Mouse (Mus musculus): ENCODE results near the gene Uri1. TPM values are rescaled to one million over a fixed set of nuclear protein-coding genes. Genes with fewer than 3 reads are reported as not detected.

Uri1 gene
- polyA plus RNA-seq, 1 experiment from 2014 or later, result 34.7 TPM

DNA sequence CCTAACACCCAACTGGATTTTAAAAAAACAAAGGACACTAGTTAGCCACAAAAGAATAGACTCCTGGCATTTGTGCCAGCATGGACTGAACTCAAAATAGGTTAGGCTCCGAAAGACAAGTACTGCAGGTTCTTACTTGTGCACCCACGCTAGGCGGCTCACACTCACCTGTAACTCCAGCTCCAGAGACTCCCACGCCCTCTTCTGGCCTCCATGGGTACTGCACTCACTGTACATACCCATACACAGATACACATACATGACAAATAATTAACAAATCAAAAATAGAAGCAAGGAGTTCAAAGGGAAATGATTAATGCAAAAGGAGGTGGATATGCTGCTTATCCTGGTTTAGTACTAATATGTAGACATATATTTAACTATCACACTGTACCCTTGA lies 100.4 kb downstream of the Uri1 start:
- H3K27ac ChIP-seq (ENCODE audit: low read depth, low read length), result no peak overlapping the region
- H3K4me1 ChIP-seq (replicated peaks; ENCODE audit: control insufficient read depth, insufficient read depth, low read length), result no peaks in the 10 kb centered on the region
- DNase-seq (ENCODE audit: low spot score) (no peak), ATAC-seq (ENCODE audit: low FRiP score) (no peak)
- H3K4me2 ChIP-seq (replicated peaks; ENCODE audit: low read depth, low read length), result no peak overlapping the region
- no peaks in the 10 kb centered on the region for H3K9me3 ChIP-seq (ENCODE audit: control insufficient read depth, low read length)
- no peak overlapping the region for H3K4me3 ChIP-seq (ENCODE audit: low read depth, low read length)
- no peaks in the 10 kb centered on the region for H3K27me3 ChIP-seq (ENCODE audit: control insufficient read depth, insufficient read depth, low read length)
- 71% methylated on average over 4 of the region's 4 CpGs for WGBS
- H3K9ac ChIP-seq (ENCODE audit: low read depth, low read length), result no peak overlapping the region
- H3K36me3 ChIP-seq (ENCODE audit: control insufficient read depth, insufficient read depth, low read length), result no peaks in the 10 kb centered on the region

DNA sequence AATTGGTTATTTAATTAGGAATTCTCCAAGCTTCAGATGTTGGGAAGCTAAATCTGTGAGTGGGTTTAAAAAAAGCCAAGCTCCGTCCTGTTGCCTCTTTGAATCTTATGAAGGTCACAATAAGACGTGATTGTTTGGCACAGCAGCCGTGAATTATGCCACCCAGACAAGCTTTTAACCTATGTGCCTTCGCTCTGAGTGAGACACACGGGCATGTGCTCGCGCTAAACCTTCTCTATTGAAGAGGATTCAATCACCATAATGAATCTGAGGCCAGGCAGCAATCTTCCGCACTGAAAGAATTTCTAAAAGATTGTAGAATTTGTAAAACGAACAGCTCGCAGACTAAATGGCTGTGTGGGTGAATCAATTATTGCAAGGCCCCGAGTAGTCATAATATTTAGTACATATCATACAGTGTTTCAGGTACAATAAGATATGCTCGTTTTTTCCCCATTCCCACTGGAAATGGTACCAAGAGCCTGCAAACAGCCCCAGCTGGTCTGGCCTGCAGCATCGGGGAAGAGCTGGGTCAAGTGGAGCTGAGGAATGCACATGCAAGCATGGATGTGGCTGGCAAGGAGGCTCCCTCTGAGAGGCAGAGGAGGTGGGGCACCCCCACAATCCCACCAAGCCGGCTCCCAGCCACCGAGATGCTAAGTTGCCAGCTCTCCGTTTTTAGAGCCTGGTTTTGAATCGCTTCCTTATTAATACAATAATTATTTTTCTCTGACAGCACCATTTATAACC lies 101.5 kb downstream of the Uri1 start:
- H3K9me3 ChIP-seq (ENCODE audit: control insufficient read depth, low read length), result no peaks in the 10 kb centered on the region
- 73% methylated on average over 17 of the region's 17 CpGs for WGBS
- H3K4me1 ChIP-seq (replicated peaks; ENCODE audit: control insufficient read depth, insufficient read depth, low read length), result no peaks in the 10 kb centered on the region
- no peak overlapping the region for H3K4me3 ChIP-seq (ENCODE audit: low read depth, low read length)
- H3K36me3 ChIP-seq (ENCODE audit: control insufficient read depth, insufficient read depth, low read length), result no peaks in the 10 kb centered on the region
- no peak for DNase-seq (ENCODE audit: low spot score)
- H3K9ac ChIP-seq (ENCODE audit: low read depth, low read length), result 0 out of 2 replicates have a peak overlapping the region, but pooled peaks have one; percentile 7
- ATAC-seq (ENCODE audit: low FRiP score), result no peak
- H3K27me3 ChIP-seq (ENCODE audit: control insufficient read depth, insufficient read depth, low read length), result no peaks in the 10 kb centered on the region
- H3K4me2 ChIP-seq (replicated peaks; ENCODE audit: low read depth, low read length), result no peak overlapping the region
- peak overlapping the region; percentile 17; the same call in 1 of the 2 replicates for H3K27ac ChIP-seq (ENCODE audit: low read depth, low read length)

DNA sequence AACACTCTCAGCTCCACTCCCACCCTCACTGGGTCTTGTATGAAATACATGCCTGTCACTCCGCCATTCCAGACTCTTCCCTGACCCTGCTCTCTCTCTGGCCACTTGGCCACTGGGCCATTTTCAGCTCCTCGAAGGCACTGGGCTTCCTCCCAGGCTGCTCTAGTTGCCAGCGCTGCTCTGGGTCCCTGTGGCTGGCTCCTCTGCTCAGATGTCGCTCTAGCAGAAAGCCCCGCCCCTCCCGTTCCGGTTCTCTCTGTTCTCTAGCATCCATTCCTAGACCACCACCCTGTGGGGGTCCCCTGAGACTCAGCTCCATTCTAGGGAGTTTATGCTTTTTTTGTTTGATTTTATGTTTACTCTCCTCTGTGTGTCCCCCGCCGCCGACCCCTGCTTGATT lies 104.4 kb downstream of the Uri1 start:
- no peaks in the 10 kb centered on the region; the same call in 1 of the 2 replicates for H3K4me1 ChIP-seq (replicated peaks; ENCODE audit: control insufficient read depth, insufficient read depth, low read length)
- H3K36me3 ChIP-seq (ENCODE audit: control insufficient read depth, insufficient read depth, low read length), result no peaks in the 10 kb centered on the region
- WGBS, result 59% methylated on average over 10 of the region's 10 CpGs
- no peak for ATAC-seq (ENCODE audit: low FRiP score)
- no peak overlapping the region for H3K4me3 ChIP-seq (ENCODE audit: low read depth, low read length)
- no peak overlapping the region for H3K4me2 ChIP-seq (replicated peaks; ENCODE audit: low read depth, low read length)
- DNase-seq (ENCODE audit: low spot score), result no peak
- no peak overlapping the region for H3K9ac ChIP-seq (ENCODE audit: low read depth, low read length)
- no peaks in the 10 kb centered on the region for H3K27me3 ChIP-seq (ENCODE audit: control insufficient read depth, insufficient read depth, low read length)
- no peak overlapping the region for H3K27ac ChIP-seq (ENCODE audit: low read depth, low read length)
- H3K9me3 ChIP-seq (ENCODE audit: control insufficient read depth, low read length), result no peaks in the 10 kb centered on the region

DNA sequence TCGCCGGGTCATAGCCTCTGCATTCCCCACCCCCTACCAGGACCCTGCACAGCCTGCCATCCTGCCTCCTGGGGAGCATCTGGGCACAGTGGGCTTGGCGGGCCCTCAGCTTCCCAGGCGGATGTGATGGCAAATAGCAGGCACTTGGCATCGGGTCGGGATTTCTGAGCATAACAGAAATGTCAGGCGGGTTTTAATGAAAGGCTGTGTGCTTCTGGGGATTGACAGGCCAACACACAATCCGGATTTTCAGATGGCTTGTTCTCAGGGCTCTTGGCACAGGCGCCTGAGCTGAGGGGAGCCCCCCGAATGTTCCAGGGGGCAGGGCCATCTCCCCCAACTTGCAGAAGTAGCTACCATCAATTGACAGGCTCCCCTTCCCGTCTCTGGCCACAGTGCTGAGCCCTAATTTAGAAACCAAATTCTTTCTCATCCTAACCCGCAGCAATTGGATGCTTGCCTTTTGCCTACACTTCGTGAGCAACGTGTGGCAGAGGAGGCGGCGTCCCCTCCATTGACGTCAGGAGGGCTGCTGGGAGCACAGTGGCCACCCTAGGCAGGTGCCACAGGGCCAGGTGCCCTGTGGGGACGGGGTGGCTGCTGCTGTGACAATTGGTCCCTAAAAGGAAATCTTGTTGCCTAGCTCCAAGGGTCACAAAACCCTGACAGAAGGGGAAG lies 106.5 kb downstream of the Uri1 start:
- no peaks in the 10 kb centered on the region for H3K36me3 ChIP-seq (ENCODE audit: control insufficient read depth, insufficient read depth, low read length)
- ATAC-seq (ENCODE audit: low FRiP score) (no peak), DNase-seq (ENCODE audit: low spot score) (no peak)
- no peak overlapping the region for H3K9ac ChIP-seq (ENCODE audit: low read depth, low read length)
- H3K4me2 ChIP-seq (replicated peaks; ENCODE audit: low read depth, low read length), result no peak overlapping the region
- WGBS, result 71% methylated on average over 18 of the region's 18 CpGs
- no peaks in the 10 kb centered on the region for H3K27me3 ChIP-seq (ENCODE audit: control insufficient read depth, insufficient read depth, low read length)
- H3K4me3 ChIP-seq (ENCODE audit: low read depth, low read length), result no peak overlapping the region
- no peaks in the 10 kb centered on the region; the same call in 1 of the 2 replicates for H3K4me1 ChIP-seq (replicated peaks; ENCODE audit: control insufficient read depth, insufficient read depth, low read length)
- H3K27ac ChIP-seq (ENCODE audit: low read depth, low read length), result no peak overlapping the region
- H3K9me3 ChIP-seq (ENCODE audit: control insufficient read depth, low read length), result no peaks in the 10 kb centered on the region

DNA sequence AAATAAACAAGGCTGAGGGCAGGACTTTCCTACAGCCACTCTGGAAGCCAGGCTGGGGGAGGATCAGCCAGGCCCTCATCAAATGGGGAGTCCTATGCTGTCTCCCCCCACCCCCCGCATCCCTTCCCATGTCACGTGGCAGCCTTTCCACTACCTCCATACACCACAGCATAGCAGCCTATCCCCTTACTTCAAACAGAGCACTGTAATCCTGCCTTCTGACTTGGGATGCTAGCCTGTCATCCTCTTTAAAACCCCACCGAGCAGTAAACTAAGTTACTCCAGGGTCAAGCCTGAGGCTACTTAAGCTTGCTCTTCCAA lies 111.6 kb downstream of the Uri1 start:
- H3K4me2 ChIP-seq (replicated peaks; ENCODE audit: low read depth, low read length), result no peak overlapping the region
- H3K4me3 ChIP-seq (ENCODE audit: low read depth, low read length), result no peak overlapping the region
- WGBS, result 55% methylated on average over 3 of the region's 3 CpGs
- DNase-seq (ENCODE audit: low spot score) (no peak), ATAC-seq (ENCODE audit: low FRiP score) (no peak)
- H3K27me3 ChIP-seq (ENCODE audit: control insufficient read depth, insufficient read depth, low read length), result no peaks in the 10 kb centered on the region
- no peak overlapping the region for H3K27ac ChIP-seq (ENCODE audit: low read depth, low read length)
- no peak overlapping the region for H3K9ac ChIP-seq (ENCODE audit: low read depth, low read length)
- no peaks in the 10 kb centered on the region for H3K36me3 ChIP-seq (ENCODE audit: control insufficient read depth, insufficient read depth, low read length)
- H3K4me1 ChIP-seq (replicated peaks; ENCODE audit: control insufficient read depth, insufficient read depth, low read length), result no peaks in the 10 kb centered on the region; the same call in none of the 2 replicates
- H3K9me3 ChIP-seq (ENCODE audit: control insufficient read depth, low read length), result no peaks in the 10 kb centered on the region

DNA sequence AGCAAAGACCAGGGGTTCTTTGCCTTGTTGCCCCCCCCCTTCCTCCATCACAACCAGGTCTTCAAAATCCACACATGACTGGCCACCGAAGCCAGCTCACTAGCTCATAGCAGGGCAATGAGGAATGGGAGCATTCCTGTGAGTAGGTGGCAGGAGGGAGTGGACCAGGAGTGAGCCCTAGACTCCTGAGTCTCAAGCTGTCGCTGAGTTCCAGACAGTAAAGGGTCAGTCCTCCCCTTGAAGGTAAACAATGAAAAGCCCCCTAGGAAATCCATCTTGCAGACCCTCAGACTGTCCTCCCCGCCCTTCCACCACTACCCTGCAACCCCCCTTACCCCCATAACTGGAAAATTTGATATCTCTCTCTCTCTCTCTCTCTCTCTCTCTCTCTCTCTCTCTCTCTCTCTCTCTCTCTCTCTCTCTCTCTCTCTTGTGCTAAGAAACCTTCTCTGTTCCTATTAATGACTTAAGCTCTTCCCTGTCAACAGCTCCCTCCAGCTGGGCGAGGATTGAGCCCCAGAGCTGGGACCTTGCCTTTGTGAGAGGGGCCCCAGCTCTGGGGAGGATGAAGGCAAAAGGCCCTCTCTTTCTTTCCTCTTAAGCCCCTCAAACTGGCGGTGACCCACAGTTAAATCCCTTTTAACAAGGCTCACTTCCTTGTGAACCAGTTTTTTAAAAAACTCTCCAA lies 112.1 kb downstream of the Uri1 start:
- 38% methylated on average over 5 of the region's 5 CpGs for WGBS
- no peak for ATAC-seq (ENCODE audit: low FRiP score)
- H3K27ac ChIP-seq (ENCODE audit: low read depth, low read length), result no peak overlapping the region
- H3K4me2 ChIP-seq (replicated peaks; ENCODE audit: low read depth, low read length), result no peak overlapping the region
- H3K36me3 ChIP-seq (ENCODE audit: control insufficient read depth, insufficient read depth, low read length), result no peaks in the 10 kb centered on the region
- H3K4me1 ChIP-seq (replicated peaks; ENCODE audit: control insufficient read depth, insufficient read depth, low read length), result no peaks in the 10 kb centered on the region; the same call in 1 of the 2 replicates
- DNase-seq (ENCODE audit: low spot score), result no peak
- H3K4me3 ChIP-seq (ENCODE audit: low read depth, low read length), result no peak overlapping the region
- H3K27me3 ChIP-seq (ENCODE audit: control insufficient read depth, insufficient read depth, low read length), result no peaks in the 10 kb centered on the region
- no peaks in the 10 kb centered on the region for H3K9me3 ChIP-seq (ENCODE audit: control insufficient read depth, low read length)
- H3K9ac ChIP-seq (ENCODE audit: low read depth, low read length), result no peak overlapping the region

DNA sequence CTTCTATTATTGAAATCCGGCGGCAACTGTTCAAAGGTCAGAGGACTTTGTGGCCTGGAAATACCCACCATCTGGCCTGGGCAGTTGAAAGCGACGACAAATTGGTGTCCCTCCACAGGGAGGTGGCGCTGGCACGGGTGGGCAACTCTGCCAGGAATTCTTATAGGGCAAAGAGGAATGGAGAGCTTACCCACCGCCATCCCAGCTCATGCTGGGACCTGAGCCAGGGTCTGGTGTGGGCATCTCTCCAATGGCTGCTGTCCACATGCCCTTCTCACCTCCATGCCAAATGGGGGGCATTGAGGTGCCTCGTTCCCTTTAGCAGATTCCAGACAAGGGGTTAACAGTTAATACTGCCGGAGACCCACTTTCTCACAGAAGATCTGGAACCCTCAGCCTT lies 113.2 kb downstream of the Uri1 start:
- WGBS, result 73% methylated on average over 9 of the region's 9 CpGs
- Histone ChIP-seq H3K9me3 (ENCODE audit: control insufficient read depth, low read length) (no peaks in the 10 kb centered on the region), H3K9ac (ENCODE audit: low read depth, low read length) (no peak overlapping the region), H3K4me1 (replicated peaks; ENCODE audit: control insufficient read depth, insufficient read depth, low read length) (no peaks in the 10 kb centered on the region; the same call in 1 of the 2 replicates), H3K4me2 (replicated peaks; ENCODE audit: low read depth, low read length) (no peak overlapping the region), H3K4me3 (ENCODE audit: low read depth, low read length) (no peak overlapping the region), H3K27me3 (ENCODE audit: control insufficient read depth, insufficient read depth, low read length) (no peaks in the 10 kb centered on the region), H3K36me3 (ENCODE audit: control insufficient read depth, insufficient read depth, low read length) (no peaks in the 10 kb centered on the region), H3K27ac (ENCODE audit: low read depth, low read length) (no peak overlapping the region)
- DNase-seq (ENCODE audit: low spot score), result no peak
- ATAC-seq (ENCODE audit: low FRiP score), result no peak
